Mouse (Mus musculus) fat pad, adult 2 months (tissue): ENCODE measurements around the gene Selenon.

ENCODE experiments used
- DNase-seq: peaks from one replicate; pipeline ENCODE4 v3.0.0-alpha.2; 2011; ENCODE audit warnings: low read depth, low spot score; ENCODE audit errors: extremely low read depth

The Selenon gene

GRCm38 (mm10) chr4:134579212-134579611 is 27.2 kb upstream of the Selenon start:
- DNase-seq, result no peak

GRCm38 (mm10) chr4:134578407-134578806 is 26.4 kb upstream of the Selenon start:
- no peak for DNase-seq

GRCm38 (mm10) chr4:134577281-134577680 is 25.3 kb upstream of the Selenon start:
- no peak for DNase-seq

GRCm38 (mm10) chr4:134575486-134575885 is 23.5 kb upstream of the Selenon start:
- no peak for DNase-seq

- no peak for DNase-seq
These were observed 20.7 kb upstream of the Selenon start for GRCm38 (mm10) chr4:134572449-134573300.

- DNase-seq, result no peak
These were observed 18.9 kb upstream of the Selenon start for GRCm38 (mm10) chr4:134570704-134571451.

- no peak for DNase-seq
These were observed 17.9 kb upstream of the Selenon start for GRCm38 (mm10) chr4:134569831-134570230.

- no peak for DNase-seq
These were observed 17.2 kb upstream of the Selenon start for GRCm38 (mm10) chr4:134569205-134569604.

GRCm38 (mm10) chr4:134567377-134568226 is 15.6 kb upstream of the Selenon start:
- DNase-seq, result no peak

GRCm38 (mm10) chr4:134564093-134564492 is 12.1 kb upstream of the Selenon start:
- DNase-seq, result no peak

GRCm38 (mm10) chr4:134563624-134564023 is 11.7 kb upstream of the Selenon start:
- no peak for DNase-seq

- DNase-seq, result no peak
These were observed 10.0 kb upstream of the Selenon start for GRCm38 (mm10) chr4:134562014-134562413.

GRCm38 (mm10) chr4:134560699-134561098 is 8.7 kb upstream of the Selenon start:
- no peak for DNase-seq

- no peak for DNase-seq
These were observed 7.2 kb upstream of the Selenon start for GRCm38 (mm10) chr4:134559154-134559553.

- DNase-seq, result no peak
These were observed 6.7 kb upstream of the Selenon start for GRCm38 (mm10) chr4:134558570-134559113.

GRCm38 (mm10) chr4:134557626-134558249 is 5.8 kb upstream of the Selenon start:
- DNase-seq, result no peak

GRCm38 (mm10) chr4:134555956-134556580 is 4.1 kb upstream of the Selenon start:
- DNase-seq, result no peak

GRCm38 (mm10) chr4:134553631-134554030 is 1.7 kb upstream of the Selenon start:
- DNase-seq, result no peak

GRCm38 (mm10) chr4:134549899-134550298 is 2.1 kb downstream of the Selenon start:
- DNase-seq, result no peak
